Mouse (Mus musculus) liver, embryonic 11.5 days (tissue): Measurements from ENCODE around the gene Ptpn22. TPM values are rescaled to one million over a fixed set of nuclear protein-coding genes. Genes with fewer than 3 reads are reported as not detected.

Experiments used
- ATAC-seq: fragments of 200-750 bp; cut with Nextera tagmentation; replicated peaks from 2 replicates; pipeline ENCODE4 v1.8.0; 2017; ENCODE audit warnings: moderate number of reproducible peaks, mild to moderate bottlenecking, moderate TSS enrichment, moderate library complexity; ENCODE audit not compliant: low FRiP score
- DNase-seq: peaks from one replicate; pipeline ENCODE4 v3.0.0-alpha.2; 2017; ENCODE audit warnings: low spot score
- H3K27ac ChIP-seq: fragments of 300-500 bp; sonication (generic); 2 replicates; pipeline ENCODE4 v1.5.1; 2014; ENCODE audit warnings: mild to moderate bottlenecking, low read depth, low read length, control low read depth
- H3K27me3 ChIP-seq: fragments of 300-500 bp; sonication (generic); replicated peaks from 2 replicates; pipeline ENCODE4 v1.6.1; 2014; ENCODE audit warnings: low read length, mixed read lengths; ENCODE audit not compliant: control insufficient read depth, insufficient read depth
- H3K36me3 ChIP-seq: fragments of 300-500 bp; sonication (generic); 2 replicates; pipeline ENCODE4 v1.6.1; 2014; ENCODE audit warnings: mild to moderate bottlenecking, low read length, moderate library complexity, mixed read lengths; ENCODE audit not compliant: control insufficient read depth, insufficient read depth
- H3K4me1 ChIP-seq: fragments of 300-500 bp; sonication (generic); replicated peaks from 2 replicates; pipeline ENCODE4 v1.6.1; 2014; ENCODE audit warnings: low read length, mixed read lengths; ENCODE audit not compliant: control insufficient read depth, insufficient read depth
- H3K4me2 ChIP-seq: fragments of 300-500 bp; sonication (generic); 2 replicates; pipeline ENCODE4 v1.6.1; 2014; ENCODE audit warnings: mild to moderate bottlenecking, control low read depth, moderate library complexity
- H3K4me3 ChIP-seq: fragments of 300-500 bp; sonication (generic); 2 replicates; pipeline ENCODE4 v1.5.1; 2014; ENCODE audit warnings: low read depth, low read length, control low read depth
- H3K9ac ChIP-seq: fragments of 300-500 bp; sonication (generic); 2 replicates; pipeline ENCODE4 v1.6.1; 2014; ENCODE audit warnings: low read depth, low read length, control low read depth
- H3K9me3 ChIP-seq: fragments of 300-500 bp; sonication (generic); 2 replicates; pipeline ENCODE4 v1.6.1; 2016; ENCODE audit warnings: low read length, inconsistent platforms, mixed read lengths; ENCODE audit not compliant: control insufficient read depth
- WGBS: fragments of 180-500 bp; shearing (Covaris S2); extraction: QIAGEN DNeasy Blood & Tissue Kit; methylation state at CpG from one replicate; pipeline ENCODE4 v1.1.7; 2014; 5-methylcytosine and 5-hydroxymethylcytosine counted together
- polyA plus RNA-seq: library from polyadenylated mRNA; unstranded; fragments of >200 nt; fragmentation: Nextera tagmentation; extraction: Ambion mirVana; gene quantifications from 2 replicates; pipeline ENCODE4 v1.2.1, GENCODE M21; 2014

Gene Ptpn22
- polyA plus RNA-seq, 1 experiment from 2014 or later, result 0.96 TPM

DNA sequence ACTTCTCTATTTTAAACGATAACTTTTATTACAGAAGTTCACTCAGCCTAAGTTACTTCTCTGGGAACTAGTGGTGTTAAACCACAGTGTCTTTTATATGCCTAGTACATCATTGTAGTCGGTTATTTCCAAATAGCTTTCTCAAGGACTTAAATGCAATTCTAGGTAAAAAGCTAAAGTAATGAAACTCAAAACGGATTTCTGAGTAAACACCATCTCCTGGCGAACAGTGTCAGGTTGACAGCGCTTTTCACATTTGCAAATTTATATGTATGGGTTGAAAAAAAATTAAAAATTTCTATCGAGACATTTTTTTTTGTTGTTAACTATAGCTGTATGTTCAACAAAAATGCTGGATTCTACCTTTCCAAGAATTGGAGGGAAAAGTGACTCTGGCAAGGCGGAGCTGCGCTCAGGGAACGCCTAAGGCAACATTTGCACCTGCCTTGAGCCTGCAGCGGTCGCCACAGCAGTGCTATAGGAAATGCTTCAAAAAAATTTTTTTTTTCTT lies 53.9 kb downstream of the Ptpn22 start:
- no peaks in the 10 kb centered on the region for H3K36me3 ChIP-seq
- WGBS, result 4% methylated on average over 11 of the region's 11 CpGs
- peak overlapping the region; percentile 98 for H3K4me3 ChIP-seq
- H3K4me1 ChIP-seq, result peaks cover 11% of the 10 kb centered on the region
- H3K27me3 ChIP-seq, result no peaks in the 10 kb centered on the region
- peak overlapping the region; percentile 99 for H3K27ac ChIP-seq
- no peak for DNase-seq
- H3K4me2 ChIP-seq, result peak overlapping the region; percentile 68
- H3K9ac ChIP-seq, result peak overlapping the region; percentile 84
- H3K9me3 ChIP-seq, result no peaks in the 10 kb centered on the region
- ATAC-seq, result peak; percentile 47

DNA sequence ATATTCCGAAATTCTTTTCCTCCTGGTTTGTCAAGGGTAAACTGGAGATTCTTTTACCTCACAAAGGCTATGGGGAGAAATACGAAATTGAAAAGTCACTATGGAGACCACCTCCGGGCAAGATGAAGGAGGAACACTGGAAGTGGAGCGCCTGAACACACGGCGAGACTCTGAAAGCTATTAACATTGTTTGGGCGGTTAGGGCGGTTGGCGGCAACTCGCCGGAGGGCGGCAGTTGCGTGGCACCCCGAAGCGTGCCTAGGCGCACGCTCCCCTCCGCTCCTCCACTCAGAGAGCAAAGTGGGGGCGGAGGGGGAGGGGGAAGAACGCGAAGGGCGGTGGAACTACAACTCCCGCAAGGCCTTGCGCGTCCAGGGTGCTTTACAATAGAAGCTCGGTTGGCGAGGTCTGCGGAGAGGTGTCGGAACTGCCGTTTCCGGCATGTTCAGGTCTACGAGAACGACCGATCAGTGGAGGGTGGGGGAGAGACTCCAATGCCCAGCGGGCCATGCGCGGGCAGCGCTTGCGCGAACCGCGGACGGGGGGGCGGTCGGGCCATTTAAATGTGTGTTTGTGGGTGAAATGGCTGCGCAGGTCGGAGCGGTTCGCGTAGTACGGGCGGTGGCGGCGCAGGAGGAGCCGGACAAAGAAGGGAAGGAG lies 54.5 kb downstream of the Ptpn22 start, which contains the start of gene Rsbn1:
Rsbn1 (plus strand) TSS at position 111 of the 660 bp plus-strand sequence.
- WGBS, result under 1% methylated on average over 55 of the region's 55 CpGs
- peak within 1 kb of the TSS; percentile 98 for H3K4me3 ChIP-seq

DNA sequence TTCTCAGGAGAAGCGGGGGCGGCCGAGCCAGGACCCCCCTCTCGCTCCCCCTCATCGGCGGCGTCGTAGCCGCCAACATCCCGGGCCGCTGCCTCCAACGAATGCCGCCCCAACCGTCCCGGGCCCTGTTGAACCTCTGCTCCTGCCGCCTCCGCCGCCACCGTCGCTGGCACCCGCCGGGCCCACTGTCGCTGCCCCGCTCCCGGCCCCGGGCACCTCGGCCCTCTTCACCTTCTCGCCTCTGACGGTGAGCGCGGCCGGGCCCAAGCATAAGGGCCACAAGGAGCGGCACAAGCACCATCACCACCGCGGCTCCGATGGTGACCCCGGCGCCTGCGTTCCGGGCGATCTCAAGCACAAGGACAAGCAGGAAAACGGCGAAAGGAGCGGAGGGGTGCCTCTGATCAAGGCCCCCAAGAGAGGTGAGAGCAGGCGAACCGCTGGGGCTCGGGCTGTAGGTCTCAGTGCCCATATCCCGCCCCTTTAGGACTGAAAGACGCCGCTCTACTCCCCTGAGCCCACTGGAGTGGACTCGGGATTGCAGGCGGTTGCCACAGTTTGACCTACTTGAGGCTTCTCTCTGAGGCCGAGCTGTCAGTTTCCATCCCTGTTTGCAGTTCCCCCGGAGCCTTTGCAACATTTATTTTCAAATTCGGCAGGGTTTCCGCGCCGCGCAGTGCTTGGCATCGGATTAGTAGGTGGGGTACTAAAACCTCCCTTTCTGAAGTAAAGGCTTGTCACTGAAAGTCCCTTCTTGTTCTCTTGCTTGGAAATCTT lies 55.3 kb downstream of the Ptpn22 start:
- H3K9ac ChIP-seq, result peak overlapping the region; percentile 97
- no peaks in the 10 kb centered on the region for H3K9me3 ChIP-seq
- H3K4me1 ChIP-seq, result peaks cover 13% of the 10 kb centered on the region
- H3K27me3 ChIP-seq, result no peaks in the 10 kb centered on the region
- no peaks in the 10 kb centered on the region for H3K36me3 ChIP-seq
- DNase-seq (peak; percentile 79), ATAC-seq (peak; percentile 28)
- H3K4me2 ChIP-seq, result peak overlapping the region; percentile 68
- WGBS, result under 1% methylated on average over 55 of the region's 60 CpGs
- H3K27ac ChIP-seq, result peak overlapping the region; percentile 99
- H3K4me3 ChIP-seq, result peak overlapping the region; percentile 98

More for the DNA sequence above, 54.5 kb downstream of the Ptpn22 start, which contains the start of gene Rsbn1:
- ATAC-seq (peak; percentile 99), DNase-seq (peak; percentile 96)
- peaks cover 11% of the 10 kb centered on the region for H3K4me1 ChIP-seq
- H3K9me3 ChIP-seq, result no peaks in the 10 kb centered on the region
- H3K36me3 ChIP-seq, result no peaks in the 10 kb centered on the region
- peak within 1 kb of the TSS; percentile 68 for H3K4me2 ChIP-seq
- peak within 1 kb of the TSS; percentile 97 for H3K9ac ChIP-seq
- no peaks in the 10 kb centered on the region for H3K27me3 ChIP-seq
- peak within 1 kb of the TSS; percentile 99 for H3K27ac ChIP-seq

DNA sequence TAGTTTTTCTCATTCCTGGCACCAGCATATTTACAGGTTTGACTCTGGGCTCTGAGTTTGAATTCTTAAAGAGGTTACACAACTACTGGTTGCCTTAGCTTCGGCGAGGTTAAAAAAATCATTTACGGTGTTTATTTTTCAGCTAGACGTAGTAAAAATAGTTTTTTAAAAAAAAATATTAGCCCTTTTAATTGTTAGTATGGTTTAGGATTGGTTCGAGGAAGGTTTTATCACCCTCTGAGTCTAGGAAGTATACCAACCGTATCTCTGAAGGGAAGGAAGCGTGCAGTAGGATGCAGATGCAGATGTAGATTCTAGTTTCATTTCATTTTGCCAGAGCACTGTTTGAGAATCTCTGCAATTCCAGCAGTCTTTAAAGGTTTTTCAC lies 55.9 kb downstream of the Ptpn22 start:
- DNase-seq (no peak), ATAC-seq (no peak)
- peak overlapping the region; percentile 68 for H3K4me2 ChIP-seq
- H3K9ac ChIP-seq, result peak overlapping the region; percentile 97
- peak overlapping the region; percentile 98 for H3K4me3 ChIP-seq
- H3K36me3 ChIP-seq, result no peaks in the 10 kb centered on the region
- peaks cover 16% of the 10 kb centered on the region for H3K4me1 ChIP-seq
- no peaks in the 10 kb centered on the region for H3K9me3 ChIP-seq
- WGBS, result 2% methylated on average over 7 of the region's 7 CpGs
- H3K27me3 ChIP-seq, result no peaks in the 10 kb centered on the region
- H3K27ac ChIP-seq, result peak overlapping the region; percentile 99; the same call in 1 of the 2 replicates

DNA sequence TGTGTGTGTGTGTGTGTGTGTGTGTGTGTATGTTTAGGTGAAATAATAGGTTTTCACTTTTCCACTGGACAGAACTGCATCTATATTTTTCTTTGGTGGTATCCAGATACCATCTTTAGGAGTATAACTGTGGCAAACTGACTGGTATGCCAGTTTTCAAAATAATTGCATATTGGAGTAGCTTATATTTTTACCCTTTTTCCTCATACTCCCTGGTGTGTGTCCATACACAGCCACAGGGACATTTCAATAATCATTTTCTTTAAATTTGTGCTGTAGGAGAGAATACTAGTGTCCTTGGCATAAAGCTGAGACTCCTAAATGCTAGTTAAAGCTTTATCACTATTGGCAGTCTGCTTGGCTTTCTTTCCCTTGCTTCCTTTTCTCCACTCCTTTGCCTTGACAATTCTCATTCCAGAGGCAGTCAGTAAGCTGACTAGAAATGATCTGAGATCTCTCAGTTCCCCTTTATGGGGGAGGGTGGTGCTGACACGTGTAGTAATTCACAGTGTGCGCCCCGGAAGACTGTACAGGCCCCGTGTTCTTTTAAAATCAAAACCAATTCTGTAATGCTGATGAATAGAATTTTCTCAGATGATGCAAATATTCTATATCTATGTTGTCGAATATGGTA lies 56.7 kb downstream of the Ptpn22 start:
- 31% methylated on average over 5 of the region's 5 CpGs for WGBS
- Histone ChIP-seq H3K27ac (no peak overlapping the region), H3K36me3 (no peaks in the 10 kb centered on the region), H3K9ac (peak overlapping the region; percentile 46; the same call in 1 of the 2 replicates), H3K27me3 (no peaks in the 10 kb centered on the region), H3K4me3 (peak overlapping the region; percentile 98), H3K4me1 (peaks cover 16% of the 10 kb centered on the region), H3K4me2 (peak overlapping the region; percentile 68), H3K9me3 (no peaks in the 10 kb centered on the region)
- DNase-seq (no peak), ATAC-seq (no peak)

DNA sequence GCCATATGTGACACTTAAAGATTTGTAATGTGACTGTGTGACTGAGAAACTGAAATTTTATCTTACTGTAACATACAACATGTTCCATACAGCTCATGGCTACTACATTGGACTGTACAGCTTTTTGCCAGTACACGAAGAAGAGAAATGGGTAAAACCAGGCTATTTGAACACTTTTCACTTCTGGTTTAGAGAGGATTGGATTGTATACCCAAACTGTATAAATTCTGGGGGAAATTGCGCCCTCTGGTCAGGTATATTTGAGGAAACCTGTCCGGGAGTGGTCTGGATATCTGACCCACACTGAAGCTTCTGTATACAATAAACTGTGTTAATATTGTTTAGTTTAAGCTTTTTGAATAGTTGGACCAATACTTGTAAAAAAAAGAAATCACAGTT lies 57.2 kb downstream of the Ptpn22 start:
- Histone ChIP-seq H3K9ac (peak overlapping the region; percentile 46), H3K4me2 (peak overlapping the region; percentile 68), H3K4me3 (peak overlapping the region; percentile 98), H3K27ac (no peak overlapping the region), H3K27me3 (no peaks in the 10 kb centered on the region), H3K4me1 (peaks cover 19% of the 10 kb centered on the region), H3K9me3 (no peaks in the 10 kb centered on the region), H3K36me3 (no peaks in the 10 kb centered on the region)
- DNase-seq, result no peak
- ATAC-seq, result no peak
- WGBS, result 49% methylated on average over 3 of the region's 3 CpGs

DNA sequence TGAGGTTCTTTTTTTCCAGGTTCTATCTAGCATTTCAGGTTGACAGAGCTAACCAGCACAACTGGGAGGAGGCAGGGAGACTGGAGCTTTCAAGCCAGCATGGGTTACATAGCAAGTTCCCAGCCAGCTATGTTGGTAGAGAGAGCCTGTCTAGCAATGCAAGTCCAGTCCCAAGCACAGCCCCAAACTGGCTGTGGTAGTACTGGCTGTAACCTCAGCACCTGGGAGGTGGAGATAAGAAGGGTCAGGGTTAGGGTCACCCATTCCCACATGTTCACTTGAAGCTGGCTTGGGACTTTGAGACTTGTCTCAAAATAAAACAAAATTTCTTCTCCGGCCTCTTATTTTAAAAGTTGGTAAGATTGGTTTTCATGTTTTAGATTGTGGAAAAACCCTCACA lies 60.5 kb downstream of the Ptpn22 start:
- WGBS, result 67% methylated on average over 1 of the region's 1 CpGs
- no peaks in the 10 kb centered on the region for H3K27me3 ChIP-seq

DNA sequence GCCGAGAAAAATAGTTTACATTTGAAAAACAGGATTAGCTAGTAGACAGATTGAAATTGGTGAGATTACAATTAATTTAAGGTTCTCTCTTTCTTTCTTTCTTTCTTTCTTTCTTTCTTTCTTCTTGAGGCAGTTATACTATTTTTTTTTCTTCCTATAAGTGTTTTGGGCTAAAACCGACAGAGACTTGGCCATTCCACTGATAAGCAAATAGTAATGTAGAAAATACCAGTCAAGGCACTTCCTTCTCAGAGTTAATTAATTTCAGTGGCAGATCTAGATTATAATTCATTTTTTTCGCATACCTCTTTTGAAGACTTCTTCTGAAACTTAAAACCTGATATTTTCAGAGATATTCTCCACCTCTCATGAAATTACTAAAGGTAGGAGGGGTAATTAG lies 65.7 kb downstream of the Ptpn22 start:
- Histone ChIP-seq H3K4me2 (no peak overlapping the region), H3K27me3 (no peaks in the 10 kb centered on the region), H3K27ac (no peak overlapping the region), H3K4me3 (no peak overlapping the region), H3K9me3 (no peaks in the 10 kb centered on the region), H3K4me1 (peaks cover 13% of the 10 kb centered on the region), H3K36me3 (peaks cover 2% of the 10 kb centered on the region; the same call in 1 of the 2 replicates), H3K9ac (no peak overlapping the region)
- no peak for ATAC-seq
- 63% methylated on average over 3 of the region's 3 CpGs for WGBS
- no peak for DNase-seq

More for the DNA sequence above, 60.5 kb downstream of the Ptpn22 start:
- Histone ChIP-seq H3K27ac (no peak overlapping the region), H3K9me3 (no peaks in the 10 kb centered on the region), H3K4me2 (no peak overlapping the region), H3K9ac (no peak overlapping the region), H3K36me3 (no peaks in the 10 kb centered on the region), H3K4me3 (no peak overlapping the region), H3K4me1 (peaks cover 24% of the 10 kb centered on the region)
- ATAC-seq (peak; percentile 52; the same call in 1 of the 2 replicates), DNase-seq (no peak)
